Mouse (Mus musculus) hindbrain, embryonic 14.5 days (tissue): ENCODE measurements at regions not wholly inside any gene's neighbourhood (a gene's known extent, or its start where the extent isn't known, plus 50 kb on each side); places are given as distances from the start of the nearest gene placed in this dataset.
A peak's percentile ranks its signal among the peaks of the same experiment; 100 is the strongest.
"Not testable (repeated sequence)": the region's sequence is repeated elsewhere in the genome, so short reads cannot be mapped to it uniquely, and the experiment has no call there.

Experiments used
- ATAC-seq: fragments of 200-750 bp; cut with Nextera tagmentation; 2 replicates; pipeline ENCODE4 v1.8.0; 2017; ENCODE audit warnings: moderate number of reproducible peaks, mild to moderate bottlenecking, moderate TSS enrichment, moderate library complexity; ENCODE audit not compliant: low FRiP score
- DNase-seq: peaks from one replicate; pipeline ENCODE4 v3.0.0-alpha.2; 2015; ENCODE audit warnings: low spot score
- H3K27ac ChIP-seq: fragments of 300-500 bp; sonication (generic); 2 replicates; pipeline ENCODE4 v1.5.1; 2014; ENCODE audit warnings: mild to moderate bottlenecking, moderate library complexity
- H3K27me3 ChIP-seq: fragments of 300-500 bp; sonication (generic); 2 replicates; pipeline ENCODE4 v1.6.1; 2014; ENCODE audit warnings: mild to moderate bottlenecking, low read length, mixed read lengths; ENCODE audit not compliant: control insufficient read depth, insufficient read depth
- H3K36me3 ChIP-seq: fragments of 300-500 bp; sonication (generic); replicated peaks from 2 replicates; pipeline ENCODE4 v1.6.1; 2014; ENCODE audit not compliant: control insufficient read depth, insufficient read depth
- H3K4me1 ChIP-seq: fragments of 300-500 bp; sonication (generic); replicated peaks from 2 replicates; pipeline ENCODE4 v1.6.1; 2014; ENCODE audit warnings: antibody characterized with exemption, low read length, mixed read lengths; ENCODE audit not compliant: control insufficient read depth, insufficient read depth
- H3K4me2 ChIP-seq: fragments of 300-500 bp; sonication (generic); replicated peaks from 2 replicates; pipeline ENCODE4 v1.6.1; 2014; ENCODE audit warnings: mild to moderate bottlenecking, moderate library complexity
- H3K4me3 ChIP-seq: fragments of 300-500 bp; sonication (generic); replicated peaks from 2 replicates; pipeline ENCODE4 v1.5.1; 2014; ENCODE audit warnings: mild to moderate bottlenecking, low read length
- H3K9ac ChIP-seq: fragments of 300-500 bp; sonication (generic); 2 replicates; pipeline ENCODE4 v1.6.1; 2014
- H3K9me3 ChIP-seq: fragments of 300-500 bp; sonication (generic); 2 replicates; pipeline ENCODE4 v1.6.1; 2016; ENCODE audit warnings: low read length; ENCODE audit not compliant: control insufficient read depth
- WGBS: fragments of 180-500 bp; shearing (Covaris S2); extraction: QIAGEN DNeasy Blood & Tissue Kit; methylation state at CpG from one replicate; pipeline ENCODE4 v1.1.7; 2014; 5-methylcytosine and 5-hydroxymethylcytosine counted together

DNA sequence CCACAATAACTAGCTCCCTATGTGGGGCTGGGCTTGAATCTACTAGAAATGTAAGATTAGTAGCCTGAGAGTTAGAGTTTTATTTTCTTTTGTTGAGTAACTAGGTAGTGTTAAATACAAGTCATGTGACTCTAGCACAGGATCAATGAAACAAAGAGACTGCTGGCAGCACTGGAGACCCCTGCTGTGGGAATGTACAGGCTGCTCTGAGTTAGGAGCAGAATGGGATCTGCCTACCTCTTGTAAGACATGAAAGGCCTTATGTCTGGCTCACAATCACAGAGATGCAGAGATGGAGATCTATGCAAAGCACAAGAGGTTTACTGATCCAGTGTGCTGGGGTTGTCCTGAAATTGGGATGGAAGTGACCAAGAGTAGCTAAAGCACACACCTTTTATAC lies 193.9 kb upstream of the Kcnmb2 start:
- H3K36me3 ChIP-seq, H3K27me3 ChIP-seq, H3K4me2 ChIP-seq, H3K4me1 ChIP-seq, H3K9me3 ChIP-seq, H3K4me3 ChIP-seq, H3K27ac ChIP-seq, ATAC-seq, H3K9ac ChIP-seq, DNase-seq: not testable (repeated sequence)

GRCm38 (mm10) chr3:31741289-31741688 lies 161.0 kb upstream of the Kcnmb2 start:
- ATAC-seq (no peak), DNase-seq (no peak)
- no peak overlapping the region for H3K27ac ChIP-seq
- H3K27me3 ChIP-seq: no peaks in the 10 kb centered on the region
- no peaks in the 10 kb centered on the region for H3K36me3 ChIP-seq
- H3K4me1 ChIP-seq: no peaks in the 10 kb centered on the region
- no peaks in the 10 kb centered on the region for H3K9me3 ChIP-seq
- no peak overlapping the region for H3K9ac ChIP-seq
- WGBS: 58% methylated on average over 1 of the region's 1 CpGs
- H3K4me3 ChIP-seq: no peak overlapping the region
- H3K4me2 ChIP-seq: no peak overlapping the region

- 93% methylated on average over 4 of the region's 4 CpGs for WGBS
- Histone ChIP-seq H3K4me1 (no peaks in the 10 kb centered on the region), H3K36me3 (no peaks in the 10 kb centered on the region), H3K4me2 (no peak overlapping the region), H3K9me3 (no peaks in the 10 kb centered on the region), H3K27ac (no peak overlapping the region), H3K27me3 (no peaks in the 10 kb centered on the region), H3K4me3 (no peak overlapping the region), H3K9ac (no peak overlapping the region)
- ATAC-seq (no peak), DNase-seq (no peak)
These were observed 146.4 kb upstream of the Kcnmb2 start for GRCm38 (mm10) chr3:31755881-31756280.

DNA sequence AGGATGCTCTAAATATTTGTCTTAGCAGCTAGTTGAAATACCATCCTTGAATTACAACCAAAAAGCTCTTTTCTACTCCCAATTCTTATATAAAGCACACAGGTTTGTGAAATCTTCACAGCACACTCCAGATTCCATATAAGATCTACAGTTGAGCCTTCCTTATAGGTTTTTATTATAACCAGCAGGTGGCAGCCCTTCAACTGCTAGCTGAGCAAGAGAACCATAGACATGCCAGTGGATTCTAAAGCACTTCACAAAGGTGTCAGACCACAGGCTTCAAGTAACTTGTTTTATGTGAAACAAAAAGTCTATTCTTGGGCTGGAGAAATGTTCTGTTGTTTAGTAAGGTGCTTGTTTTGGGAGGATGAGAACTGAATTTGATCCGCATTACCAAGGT lies 133.1 kb upstream of the Kcnmb2 start:
- peak; percentile 65 for DNase-seq
- WGBS: 91% methylated on average over 1 of the region's 1 CpGs
- Histone ChIP-seq H3K36me3 (no peaks in the 10 kb centered on the region), H3K9ac (no peak overlapping the region), H3K4me3 (no peak overlapping the region), H3K27ac (no peak overlapping the region), H3K4me1 (no peaks in the 10 kb centered on the region), H3K4me2 (no peak overlapping the region), H3K27me3 (no peaks in the 10 kb centered on the region), H3K9me3 (no peaks in the 10 kb centered on the region)
- ATAC-seq: no peak

- WGBS: 24% methylated on average over 4 of the region's 4 CpGs
- DNase-seq: peak; percentile 90
These were observed 111.9 kb upstream of the Kcnmb2 start for GRCm38 (mm10) chr3:31790342-31790970.

GRCm38 (mm10) chr3:31793466-31794040 lies 108.8 kb upstream of the Kcnmb2 start:
- DNase-seq: no peak
- H3K4me1 ChIP-seq: no peaks in the 10 kb centered on the region
- 82% methylated on average over 8 of the region's 8 CpGs for WGBS
- H3K36me3 ChIP-seq: no peaks in the 10 kb centered on the region
- H3K9me3 ChIP-seq: no peaks in the 10 kb centered on the region
- H3K4me2 ChIP-seq: no peak overlapping the region
- H3K27ac ChIP-seq: no peak overlapping the region
- no peak for ATAC-seq
- no peak overlapping the region for H3K4me3 ChIP-seq
- no peak overlapping the region for H3K9ac ChIP-seq
- H3K27me3 ChIP-seq: no peaks in the 10 kb centered on the region

More at GRCm38 (mm10) chr3:31790342-31790970, 111.9 kb upstream of the Kcnmb2 start:
- no peak overlapping the region for H3K4me3 ChIP-seq
- H3K27me3 ChIP-seq: no peaks in the 10 kb centered on the region
- H3K9ac ChIP-seq: no peak overlapping the region
- H3K36me3 ChIP-seq: no peaks in the 10 kb centered on the region
- H3K9me3 ChIP-seq: no peaks in the 10 kb centered on the region
- ATAC-seq: peak; percentile 82
- no peak overlapping the region for H3K4me2 ChIP-seq
- no peak overlapping the region for H3K27ac ChIP-seq
- H3K4me1 ChIP-seq: no peaks in the 10 kb centered on the region

DNA sequence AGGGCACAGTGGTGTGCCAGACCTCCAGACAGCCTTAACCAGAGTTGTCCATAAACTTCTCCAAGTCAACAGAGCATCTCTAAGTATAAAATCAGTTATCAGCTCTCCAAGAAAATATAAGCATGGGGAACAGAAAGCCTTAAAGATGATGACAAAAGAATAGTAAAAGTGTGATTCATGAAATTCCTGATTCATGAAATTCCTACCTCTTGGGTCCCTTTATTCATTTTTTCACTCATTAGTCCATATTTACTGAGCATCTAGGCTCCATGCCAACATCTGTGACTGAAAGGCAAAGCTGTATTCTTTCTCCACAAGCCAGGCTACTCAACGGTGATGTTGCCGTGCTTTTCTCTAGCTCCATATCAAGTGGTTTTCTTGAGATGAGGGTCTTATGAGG lies 105.7 kb upstream of the Kcnmb2 start:
- WGBS: 85% methylated on average over 2 of the region's 2 CpGs
- Histone ChIP-seq H3K36me3 (no peaks in the 10 kb centered on the region), H3K4me3 (no peak overlapping the region), H3K4me2 (no peak overlapping the region), H3K9ac (no peak overlapping the region), H3K4me1 (no peaks in the 10 kb centered on the region), H3K9me3 (no peaks in the 10 kb centered on the region), H3K27me3 (no peaks in the 10 kb centered on the region), H3K27ac (no peak overlapping the region)
- ATAC-seq: no peak
- DNase-seq: no peak

DNA sequence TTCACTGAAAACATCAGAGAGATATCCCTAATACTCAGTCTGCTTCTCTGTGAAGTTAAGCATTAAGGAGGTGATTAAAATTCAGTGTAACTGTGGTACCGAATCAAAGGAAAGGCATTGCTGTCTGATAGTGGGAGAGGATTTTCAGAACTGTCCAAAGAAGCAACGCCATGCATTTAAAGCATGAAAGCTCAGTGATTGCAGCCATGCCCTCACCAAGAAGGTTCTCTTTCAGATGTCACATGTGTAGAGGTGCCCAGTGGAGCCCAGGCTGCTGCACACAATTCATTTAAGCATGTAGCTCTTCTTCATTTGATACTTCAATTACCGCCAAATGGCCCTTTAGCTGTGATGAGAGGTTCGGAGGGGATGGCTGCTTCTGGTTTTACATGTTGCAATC lies 103.1 kb upstream of the Kcnmb2 start:
- no peak for DNase-seq
- 88% methylated on average over 4 of the region's 4 CpGs for WGBS
- no peak overlapping the region for H3K9ac ChIP-seq
- no peak for ATAC-seq
- H3K27me3 ChIP-seq: no peaks in the 10 kb centered on the region
- H3K9me3 ChIP-seq: no peaks in the 10 kb centered on the region
- H3K4me2 ChIP-seq: no peak overlapping the region
- no peaks in the 10 kb centered on the region for H3K36me3 ChIP-seq
- 0 out of 2 replicates have a peak, but pooled peaks cover 5% of the 10 kb centered on the region for H3K4me1 ChIP-seq
- H3K27ac ChIP-seq: no peak overlapping the region
- no peak overlapping the region for H3K4me3 ChIP-seq

DNA sequence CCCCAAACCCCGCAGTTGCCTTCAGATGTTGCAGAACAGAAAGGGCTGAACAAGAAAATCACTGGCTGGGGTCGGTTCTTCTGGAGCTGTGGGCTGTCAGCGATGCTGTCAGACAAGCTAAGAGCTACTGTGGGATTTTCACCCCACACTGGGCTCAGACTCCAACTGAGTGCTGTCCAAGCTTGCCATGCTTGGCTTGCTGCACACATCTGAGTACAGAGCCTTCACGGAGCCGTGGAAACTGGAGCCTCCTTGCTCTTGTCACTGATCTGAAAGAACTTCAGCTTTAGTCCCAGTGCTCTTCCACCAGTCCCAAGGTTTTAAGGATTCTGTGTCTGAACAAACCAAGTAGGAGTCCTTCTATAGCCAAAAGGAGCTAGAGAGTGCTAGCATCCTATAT lies 98.3 kb upstream of the Kcnmb2 start:
- no peaks in the 10 kb centered on the region for H3K27me3 ChIP-seq
- H3K4me3 ChIP-seq: no peak overlapping the region
- H3K4me2 ChIP-seq: no peak overlapping the region
- H3K9ac ChIP-seq: no peak overlapping the region
- WGBS: 51% methylated on average over 5 of the region's 5 CpGs
- no peaks in the 10 kb centered on the region for H3K9me3 ChIP-seq
- H3K27ac ChIP-seq: no peak overlapping the region
- ATAC-seq (no peak), DNase-seq (no peak)
- 0 out of 2 replicates have a peak, but pooled peaks cover 6% of the 10 kb centered on the region for H3K4me1 ChIP-seq
- no peaks in the 10 kb centered on the region for H3K36me3 ChIP-seq

DNA sequence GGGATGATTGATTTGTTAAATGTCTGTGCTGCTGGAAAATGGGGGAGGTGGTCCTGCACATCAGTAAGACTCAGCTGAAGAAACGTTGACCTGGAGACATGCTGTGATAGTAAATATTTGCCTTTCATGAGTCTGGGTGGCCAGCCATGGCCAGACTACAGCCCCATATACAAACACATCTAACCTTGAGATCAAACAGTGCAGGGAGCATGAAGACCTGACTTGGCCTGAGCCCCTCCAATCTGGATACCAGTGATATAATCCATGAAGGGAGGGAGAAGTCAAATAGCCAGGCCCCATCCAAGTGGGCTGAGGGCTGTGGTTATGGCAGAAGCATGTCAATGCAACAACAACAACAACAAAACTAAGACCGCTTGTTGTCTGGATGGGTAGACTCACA lies 94.6 kb upstream of the Kcnmb2 start:
- WGBS: 74% methylated on average over 2 of the region's 2 CpGs

More for the DNA sequence above, 94.6 kb upstream of the Kcnmb2 start:
- H3K4me3 ChIP-seq: no peak overlapping the region
- ATAC-seq (no peak), DNase-seq (no peak)
- no peak overlapping the region for H3K27ac ChIP-seq
- H3K9me3 ChIP-seq: no peaks in the 10 kb centered on the region
- H3K4me1 ChIP-seq: 0 out of 2 replicates have a peak, but pooled peaks cover 6% of the 10 kb centered on the region
- no peak overlapping the region for H3K4me2 ChIP-seq
- H3K36me3 ChIP-seq: no peaks in the 10 kb centered on the region
- H3K9ac ChIP-seq: no peak overlapping the region
- H3K27me3 ChIP-seq: no peaks in the 10 kb centered on the region
